Mouse (Mus musculus): ENCODE results near the gene Thada. TPM values are rescaled to one million over a fixed set of nuclear protein-coding genes. Genes with fewer than 3 reads are reported as not detected.

Thada gene
- polyA plus RNA-seq, 1 experiment from 2014 or later: 7.6 TPM

DNA sequence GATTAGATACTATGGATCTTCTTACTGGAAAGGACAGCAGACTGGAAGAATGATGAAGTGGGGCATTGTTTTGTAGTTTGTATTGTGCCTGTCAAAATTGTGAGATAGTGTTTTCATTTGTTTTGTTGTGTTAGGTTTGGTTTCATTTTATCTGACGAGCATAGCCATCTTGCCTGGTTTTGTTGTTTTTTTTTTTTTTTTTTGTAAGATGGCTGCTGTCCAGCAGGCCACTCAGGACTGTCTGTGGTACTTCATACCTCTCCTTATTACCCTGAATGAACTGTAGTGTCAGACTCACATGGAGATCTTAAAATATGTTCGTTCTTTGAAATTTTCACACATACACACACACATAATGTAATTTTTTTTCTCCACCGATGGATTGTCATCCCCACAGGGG is 36.3 kb upstream of the Thada start:
- Histone ChIP-seq H3K4me3 (ENCODE audit: low read depth, low read length) (no peak overlapping the region), H3K27ac (ENCODE audit: low read depth, low read length) (no peak overlapping the region), H3K36me3 (ENCODE audit: control insufficient read depth, insufficient read depth, low read length) (no peaks in the 10 kb centered on the region), H3K4me2 (no peak overlapping the region), H3K9ac (ENCODE audit: low read length) (no peak overlapping the region), H3K9me3 (ENCODE audit: control insufficient read depth, low read length) (no peaks in the 10 kb centered on the region), H3K27me3 (ENCODE audit: control insufficient read depth, insufficient read depth, low read length) (no peaks in the 10 kb centered on the region), H3K4me1 (ENCODE audit: control insufficient read depth, insufficient read depth, low read length) (no peaks in the 10 kb centered on the region)
- 85% methylated on average over 3 of the region's 3 CpGs for WGBS
- DNase-seq (ENCODE audit: low spot score, missing footprints): no peak
- no peak for ATAC-seq (ENCODE audit: low FRiP score)

- Histone ChIP-seq H3K4me3 (ENCODE audit: low read depth, low read length) (no peak overlapping the region), H3K4me2 (no peak overlapping the region), H3K36me3 (ENCODE audit: control insufficient read depth, insufficient read depth, low read length) (no peaks in the 10 kb centered on the region), H3K27me3 (ENCODE audit: control insufficient read depth, insufficient read depth, low read length) (no peaks in the 10 kb centered on the region), H3K9ac (ENCODE audit: low read length) (no peak overlapping the region), H3K27ac (ENCODE audit: low read depth, low read length) (no peak overlapping the region), H3K4me1 (ENCODE audit: control insufficient read depth, insufficient read depth, low read length) (no peaks in the 10 kb centered on the region), H3K9me3 (ENCODE audit: control insufficient read depth, low read length) (no peaks in the 10 kb centered on the region)
- WGBS: 41% methylated on average over 5 of the region's 5 CpGs
- ATAC-seq (ENCODE audit: low FRiP score) (no peak), DNase-seq (ENCODE audit: low spot score, missing footprints) (no peak)
These were observed 32.6 kb upstream of the Thada start for GRCm38 (mm10) chr17:84498639-84499038.

- Histone ChIP-seq H3K9me3 (ENCODE audit: control insufficient read depth, low read length) (no peaks in the 10 kb centered on the region), H3K27me3 (ENCODE audit: control insufficient read depth, insufficient read depth, low read length) (no peaks in the 10 kb centered on the region), H3K4me3 (ENCODE audit: low read depth, low read length) (no peak overlapping the region), H3K4me1 (ENCODE audit: control insufficient read depth, insufficient read depth, low read length) (no peaks in the 10 kb centered on the region), H3K36me3 (ENCODE audit: control insufficient read depth, insufficient read depth, low read length) (no peaks in the 10 kb centered on the region), H3K27ac (ENCODE audit: low read depth, low read length) (no peak overlapping the region), H3K4me2 (no peak overlapping the region), H3K9ac (ENCODE audit: low read length) (no peak overlapping the region)
- DNase-seq (ENCODE audit: low spot score, missing footprints): peak; percentile 72
- no peak for ATAC-seq (ENCODE audit: low FRiP score)
- 70% methylated on average over 3 of the region's 3 CpGs for WGBS
These were observed 32.1 kb upstream of the Thada start for GRCm38 (mm10) chr17:84497972-84498604.

DNA sequence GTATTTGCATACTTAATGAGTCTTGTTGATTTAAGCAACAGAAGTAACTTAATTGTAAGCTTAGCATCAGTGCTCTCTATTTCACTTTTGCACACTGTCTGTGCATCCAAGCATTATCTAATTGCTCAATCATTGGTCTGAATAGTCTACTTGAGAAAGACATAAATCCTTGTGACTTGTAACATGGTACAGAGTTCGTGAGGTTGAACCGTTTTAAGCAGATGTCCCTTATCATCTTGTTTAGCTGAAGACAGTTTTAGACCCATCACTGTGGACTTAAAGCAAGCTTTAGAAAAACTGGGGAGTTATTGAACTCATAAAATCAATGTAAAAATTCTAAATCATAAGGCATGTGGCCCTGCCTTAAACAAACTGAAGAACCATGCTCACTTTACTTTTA is 31.6 kb upstream of the Thada start:
- no peaks in the 10 kb centered on the region for H3K4me1 ChIP-seq (ENCODE audit: control insufficient read depth, insufficient read depth, low read length)
- no peak overlapping the region for H3K9ac ChIP-seq (ENCODE audit: low read length)
- H3K36me3 ChIP-seq (ENCODE audit: control insufficient read depth, insufficient read depth, low read length): no peaks in the 10 kb centered on the region
- no peak for DNase-seq (ENCODE audit: low spot score, missing footprints)
- H3K27me3 ChIP-seq (ENCODE audit: control insufficient read depth, insufficient read depth, low read length): no peaks in the 10 kb centered on the region
- no peak for ATAC-seq (ENCODE audit: low FRiP score)
- no peaks in the 10 kb centered on the region for H3K9me3 ChIP-seq (ENCODE audit: control insufficient read depth, low read length)
- WGBS: 68% methylated on average over 2 of the region's 2 CpGs
- H3K27ac ChIP-seq (ENCODE audit: low read depth, low read length): no peak overlapping the region
- no peak overlapping the region for H3K4me2 ChIP-seq
- no peak overlapping the region for H3K4me3 ChIP-seq (ENCODE audit: low read depth, low read length)

- 91% methylated on average over 5 of the region's 5 CpGs for WGBS
- no peak overlapping the region for H3K4me3 ChIP-seq (ENCODE audit: low read depth, low read length)
- no peak for ATAC-seq (ENCODE audit: low FRiP score)
These were observed 31.0 kb upstream of the Thada start for GRCm38 (mm10) chr17:84497026-84497425.

GRCm38 (mm10) chr17:84492255-84492880 is 26.4 kb upstream of the Thada start:
- ATAC-seq (ENCODE audit: low FRiP score): no peak
- H3K36me3 ChIP-seq (ENCODE audit: control insufficient read depth, insufficient read depth, low read length): no peaks in the 10 kb centered on the region
- no peak for DNase-seq (ENCODE audit: low spot score, missing footprints)
- H3K27me3 ChIP-seq (ENCODE audit: control insufficient read depth, insufficient read depth, low read length): no peaks in the 10 kb centered on the region
- no peak overlapping the region for H3K4me3 ChIP-seq (ENCODE audit: low read depth, low read length)
- H3K4me1 ChIP-seq (ENCODE audit: control insufficient read depth, insufficient read depth, low read length): no peaks in the 10 kb centered on the region
- H3K9me3 ChIP-seq (ENCODE audit: control insufficient read depth, low read length): no peaks in the 10 kb centered on the region
- H3K4me2 ChIP-seq: no peak overlapping the region
- H3K9ac ChIP-seq (ENCODE audit: low read length): no peak overlapping the region
- 33% methylated on average over 5 of the region's 5 CpGs for WGBS
- H3K27ac ChIP-seq (ENCODE audit: low read depth, low read length): no peak overlapping the region

More at GRCm38 (mm10) chr17:84497026-84497425, 31.0 kb upstream of the Thada start:
- Histone ChIP-seq H3K4me2 (no peak overlapping the region), H3K27me3 (ENCODE audit: control insufficient read depth, insufficient read depth, low read length) (no peaks in the 10 kb centered on the region), H3K27ac (ENCODE audit: low read depth, low read length) (no peak overlapping the region), H3K9ac (ENCODE audit: low read length) (no peak overlapping the region), H3K4me1 (ENCODE audit: control insufficient read depth, insufficient read depth, low read length) (no peaks in the 10 kb centered on the region), H3K36me3 (ENCODE audit: control insufficient read depth, insufficient read depth, low read length) (no peaks in the 10 kb centered on the region), H3K9me3 (ENCODE audit: control insufficient read depth, low read length) (no peaks in the 10 kb centered on the region)
- no peak for DNase-seq (ENCODE audit: low spot score, missing footprints)

GRCm38 (mm10) chr17:84487415-84487814 is 21.4 kb upstream of the Thada start:
- no peaks in the 10 kb centered on the region for H3K36me3 ChIP-seq (ENCODE audit: control insufficient read depth, insufficient read depth, low read length)
- no peaks in the 10 kb centered on the region for H3K9me3 ChIP-seq (ENCODE audit: control insufficient read depth, low read length)
- no peaks in the 10 kb centered on the region for H3K4me1 ChIP-seq (ENCODE audit: control insufficient read depth, insufficient read depth, low read length)
- no peak overlapping the region for H3K4me2 ChIP-seq
- ATAC-seq (ENCODE audit: low FRiP score) (no peak), DNase-seq (ENCODE audit: low spot score, missing footprints) (no peak)
- H3K27me3 ChIP-seq (ENCODE audit: control insufficient read depth, insufficient read depth, low read length): no peaks in the 10 kb centered on the region
- H3K27ac ChIP-seq (ENCODE audit: low read depth, low read length): no peak overlapping the region
- WGBS: 80% methylated on average over 2 of the region's 2 CpGs
- no peak overlapping the region for H3K9ac ChIP-seq (ENCODE audit: low read length)
- H3K4me3 ChIP-seq (ENCODE audit: low read depth, low read length): no peak overlapping the region

- DNase-seq (ENCODE audit: low spot score, missing footprints): no peak
- H3K9ac ChIP-seq (ENCODE audit: low read length): no peak overlapping the region
- ATAC-seq (ENCODE audit: low FRiP score): no peak
These were observed 17.8 kb upstream of the Thada start for GRCm38 (mm10) chr17:84483673-84484320.

GRCm38 (mm10) chr17:84482831-84483230 is 16.8 kb upstream of the Thada start:
- no peak overlapping the region for H3K4me3 ChIP-seq (ENCODE audit: low read depth, low read length)
- ATAC-seq (ENCODE audit: low FRiP score): no peak
- H3K4me1 ChIP-seq (ENCODE audit: control insufficient read depth, insufficient read depth, low read length): peaks cover 4% of the 10 kb centered on the region; the same call in 1 of the 2 replicates
- H3K27me3 ChIP-seq (ENCODE audit: control insufficient read depth, insufficient read depth, low read length): no peaks in the 10 kb centered on the region
- WGBS: 92% methylated on average over 3 of the region's 3 CpGs
- no peak overlapping the region for H3K4me2 ChIP-seq
- H3K9me3 ChIP-seq (ENCODE audit: control insufficient read depth, low read length): no peaks in the 10 kb centered on the region
- H3K9ac ChIP-seq (ENCODE audit: low read length): no peak overlapping the region
- H3K36me3 ChIP-seq (ENCODE audit: control insufficient read depth, insufficient read depth, low read length): no peaks in the 10 kb centered on the region
- H3K27ac ChIP-seq (ENCODE audit: low read depth, low read length): no peak overlapping the region
- no peak for DNase-seq (ENCODE audit: low spot score, missing footprints)

More at GRCm38 (mm10) chr17:84483673-84484320, 17.8 kb upstream of the Thada start:
- Histone ChIP-seq H3K9me3 (ENCODE audit: control insufficient read depth, low read length) (no peaks in the 10 kb centered on the region), H3K36me3 (ENCODE audit: control insufficient read depth, insufficient read depth, low read length) (no peaks in the 10 kb centered on the region), H3K27me3 (ENCODE audit: control insufficient read depth, insufficient read depth, low read length) (no peaks in the 10 kb centered on the region), H3K4me3 (ENCODE audit: low read depth, low read length) (no peak overlapping the region), H3K27ac (ENCODE audit: low read depth, low read length) (no peak overlapping the region), H3K4me2 (no peak overlapping the region), H3K4me1 (ENCODE audit: control insufficient read depth, insufficient read depth, low read length) (peaks cover 4% of the 10 kb centered on the region; the same call in 1 of the 2 replicates)
- 86% methylated on average over 6 of the region's 6 CpGs for WGBS

All from midbrain, embryonic 11.5 days (tissue).